Mouse (Mus musculus) intestine, embryonic 16.5 days (tissue): ENCODE data around the gene Chia1. TPM values are rescaled to one million over a fixed set of nuclear protein-coding genes. Genes with fewer than 3 reads are reported as not detected.
"Not testable (repeated sequence)": the region's sequence is repeated elsewhere in the genome, so short reads cannot be mapped to it uniquely, and the experiment has no call there.

Experiments used
- ATAC-seq: fragments of 200-750 bp; cut with Nextera tagmentation; 2 replicates; pipeline ENCODE4 v1.8.0; 2017; ENCODE audit warnings: moderate TSS enrichment, moderate library complexity
- H3K27ac ChIP-seq: fragments of 300-500 bp; sonication (generic); 2 replicates; pipeline ENCODE4 v1.5.1; 2014; ENCODE audit warnings: mild to moderate bottlenecking, low read length
- H3K27me3 ChIP-seq: fragments of 300-500 bp; sonication (generic); replicated peaks from 2 replicates; pipeline ENCODE4 v1.6.1; 2014; ENCODE audit warnings: low read length, control low read depth, mixed read lengths; ENCODE audit not compliant: control insufficient read depth, insufficient read depth
- H3K36me3 ChIP-seq: fragments of 300-500 bp; sonication (generic); 2 replicates; pipeline ENCODE4 v1.6.1; 2014; ENCODE audit warnings: low read length, control low read depth; ENCODE audit not compliant: control insufficient read depth, insufficient read depth
- H3K4me1 ChIP-seq: fragments of 300-500 bp; sonication (generic); 2 replicates; pipeline ENCODE4 v1.6.1; 2014; ENCODE audit warnings: low read length, control low read depth, mixed read lengths; ENCODE audit not compliant: control insufficient read depth, insufficient read depth
- H3K4me2 ChIP-seq: fragments of 300-500 bp; sonication (generic); 2 replicates; pipeline ENCODE4 v1.6.1; 2014; ENCODE audit warnings: low read depth, low read length, control low read depth
- H3K4me3 ChIP-seq: fragments of 300-500 bp; sonication (generic); 2 replicates; pipeline ENCODE4 v1.5.1; 2014; ENCODE audit warnings: mild to moderate bottlenecking, low read length
- H3K9ac ChIP-seq: fragments of 300-500 bp; sonication (generic); 2 replicates; pipeline ENCODE4 v1.6.1; 2014; ENCODE audit warnings: low read depth, low read length
- H3K9me3 ChIP-seq: fragments of 300-500 bp; sonication (generic); 2 replicates; pipeline ENCODE4 v1.6.1; 2016; ENCODE audit warnings: low read length, control low read depth; ENCODE audit not compliant: control insufficient read depth
- WGBS: fragments of 180-500 bp; shearing (Covaris S2); extraction: QIAGEN DNeasy Blood & Tissue Kit; methylation state at CpG from one replicate; pipeline ENCODE4 v1.1.7; 2014; 5-methylcytosine and 5-hydroxymethylcytosine counted together
- polyA plus RNA-seq: library from polyadenylated mRNA; unstranded; fragments of >200 nt; fragmentation: Nextera tagmentation; extraction: Ambion mirVana; gene quantifications from 2 replicates; pipeline ENCODE4 v1.2.1, GENCODE M21; 2015

Gene Chia1
- not detected in 2 replicates for polyA plus RNA-seq

DNA sequence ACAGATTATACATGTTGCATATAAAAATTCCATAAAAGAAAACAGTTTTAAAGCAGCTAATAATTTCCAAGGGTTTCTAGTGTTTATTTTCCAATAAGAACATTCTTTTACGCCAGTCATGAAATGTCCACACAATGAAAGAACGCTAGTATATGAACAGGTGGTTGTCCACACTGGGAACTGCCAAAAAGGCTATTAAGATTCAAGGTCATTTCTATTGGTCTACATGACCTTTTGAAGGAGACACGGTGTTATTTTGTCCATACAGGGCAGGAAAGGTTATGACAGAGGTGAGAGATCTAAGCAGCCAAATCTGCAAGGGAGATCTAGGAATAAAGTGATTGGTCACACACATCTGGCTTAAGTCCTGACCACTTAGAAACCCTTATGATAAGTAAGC is at the start of gene Chia1:
Chia1 (plus strand) TSS at position 301 of the 400 bp plus-strand sequence.
- Histone ChIP-seq H3K4me3 (no peak within 1 kb of the TSS), H3K9ac (no peak within 1 kb of the TSS), H3K27ac (no peak within 1 kb of the TSS), H3K4me1 (no peaks in the 10 kb centered on the region), H3K27me3 (no peaks in the 10 kb centered on the region), H3K9me3 (no peaks in the 10 kb centered on the region), H3K36me3 (no peaks in the 10 kb centered on the region), H3K4me2 (no peak within 1 kb of the TSS)
- 73% methylated on average over 3 of the region's 3 CpGs for WGBS
- ATAC-seq = no peak

DNA sequence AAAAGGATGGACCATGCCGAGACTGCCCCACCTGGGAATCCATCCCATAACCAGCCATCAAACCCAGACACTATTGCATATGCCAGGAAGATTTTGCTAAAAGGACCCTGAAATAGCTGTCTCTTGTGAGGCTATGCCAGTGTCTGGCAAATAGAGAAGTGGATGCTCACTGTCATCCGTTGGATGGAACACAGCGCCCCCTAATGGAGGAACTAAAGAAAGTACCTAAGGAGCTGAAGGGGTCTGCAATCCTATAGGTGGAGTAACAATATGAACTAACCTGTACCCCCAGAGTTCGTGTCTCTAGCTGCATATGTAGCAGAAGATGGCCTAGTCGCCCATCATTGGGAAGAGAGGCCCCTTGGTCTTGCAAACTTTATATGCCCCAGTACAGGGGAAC is 45.3 kb upstream of the Chia1 start:
- H3K4me1 ChIP-seq, H3K9me3 ChIP-seq, H3K36me3 ChIP-seq, H3K4me2 ChIP-seq, ATAC-seq, H3K9ac ChIP-seq, H3K27me3 ChIP-seq, H3K27ac ChIP-seq, H3K4me3 ChIP-seq: not testable (repeated sequence)
- WGBS = 36% methylated on average over 5 of the region's 5 CpGs

DNA sequence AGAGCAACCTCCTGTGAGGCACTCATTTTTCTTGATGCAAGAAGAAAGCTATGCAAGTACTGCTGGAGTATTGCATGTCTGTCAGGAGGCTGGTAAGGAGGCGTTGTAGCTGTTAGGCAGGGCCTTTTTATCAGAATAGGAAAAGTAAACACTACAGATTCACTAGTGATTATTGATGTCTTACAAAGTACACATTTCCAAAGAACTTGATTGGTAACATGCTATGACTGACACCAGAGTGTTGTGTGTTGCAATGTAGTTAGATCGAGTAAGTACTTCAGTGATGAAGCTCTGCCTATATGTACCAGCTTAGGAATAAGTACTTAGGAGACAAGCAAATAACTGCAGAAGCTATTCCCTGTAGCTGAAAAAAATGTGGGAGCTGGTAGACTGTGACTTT is 42.0 kb upstream of the Chia1 start:
- H3K27me3 ChIP-seq = no peaks in the 10 kb centered on the region
- H3K9ac ChIP-seq = no peak overlapping the region
- H3K4me1 ChIP-seq = no peaks in the 10 kb centered on the region
- WGBS = 75% methylated on average over 2 of the region's 2 CpGs
- no peaks in the 10 kb centered on the region for H3K9me3 ChIP-seq
- ATAC-seq = no peak
- no peaks in the 10 kb centered on the region for H3K36me3 ChIP-seq
- H3K4me3 ChIP-seq = no peak overlapping the region
- H3K27ac ChIP-seq = no peak overlapping the region
- H3K4me2 ChIP-seq = no peak overlapping the region

DNA sequence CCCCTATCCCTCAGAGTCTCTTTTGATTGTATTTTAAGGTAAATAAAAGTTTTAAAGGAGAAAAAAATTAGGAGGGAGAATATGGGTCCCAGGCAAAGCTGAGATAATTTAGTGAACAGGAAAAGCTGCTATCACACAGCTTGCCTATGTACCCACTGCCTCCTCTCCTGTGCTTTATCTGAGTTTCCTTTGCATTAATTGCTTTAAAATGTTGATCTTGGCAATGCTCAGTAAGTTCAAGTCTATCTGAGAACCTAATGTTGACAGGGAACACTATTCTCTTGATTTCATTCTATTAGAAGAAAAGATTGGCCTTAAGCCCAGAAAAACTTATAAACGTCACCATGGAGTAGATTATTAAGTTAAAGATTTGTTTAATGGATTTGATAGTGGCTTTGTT is 38.2 kb upstream of the Chia1 start:
- Histone ChIP-seq H3K36me3 (no peaks in the 10 kb centered on the region), H3K27me3 (no peaks in the 10 kb centered on the region), H3K4me1 (no peaks in the 10 kb centered on the region), H3K9ac (no peak overlapping the region), H3K9me3 (no peaks in the 10 kb centered on the region), H3K4me3 (no peak overlapping the region), H3K4me2 (no peak overlapping the region), H3K27ac (no peak overlapping the region)
- no peak for ATAC-seq
- 41% methylated on average over 1 of the region's 1 CpGs for WGBS

DNA sequence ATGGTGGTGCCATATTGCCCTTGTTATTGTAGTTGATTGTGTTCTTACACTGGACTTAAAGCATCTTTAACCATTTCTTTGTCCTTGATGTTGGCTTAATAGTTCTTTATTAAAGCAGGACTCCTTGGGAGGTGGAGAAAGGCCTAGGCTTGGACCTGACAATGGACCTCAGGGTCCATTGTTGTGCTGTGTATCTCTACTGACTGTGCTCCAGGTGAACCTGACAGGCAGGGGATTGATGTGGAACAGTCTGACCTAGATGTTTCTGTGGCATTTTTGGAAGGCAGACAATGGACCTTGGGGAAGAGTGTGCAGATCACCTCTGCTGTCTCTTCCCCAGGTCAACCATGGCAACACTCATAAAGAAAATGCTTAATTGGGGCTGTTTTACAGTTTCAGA is 14.0 kb downstream of the Chia1 start:
- Histone ChIP-seq H3K4me3 (no peak overlapping the region), H3K4me1 (no peaks in the 10 kb centered on the region), H3K27ac (no peak overlapping the region), H3K9me3 (peaks cover 4% of the 10 kb centered on the region; the same call in 1 of the 2 replicates), H3K27me3 (no peaks in the 10 kb centered on the region), H3K36me3 (no peaks in the 10 kb centered on the region), H3K4me2 (no peak overlapping the region), H3K9ac (no peak overlapping the region)
- ATAC-seq = no peak

DNA sequence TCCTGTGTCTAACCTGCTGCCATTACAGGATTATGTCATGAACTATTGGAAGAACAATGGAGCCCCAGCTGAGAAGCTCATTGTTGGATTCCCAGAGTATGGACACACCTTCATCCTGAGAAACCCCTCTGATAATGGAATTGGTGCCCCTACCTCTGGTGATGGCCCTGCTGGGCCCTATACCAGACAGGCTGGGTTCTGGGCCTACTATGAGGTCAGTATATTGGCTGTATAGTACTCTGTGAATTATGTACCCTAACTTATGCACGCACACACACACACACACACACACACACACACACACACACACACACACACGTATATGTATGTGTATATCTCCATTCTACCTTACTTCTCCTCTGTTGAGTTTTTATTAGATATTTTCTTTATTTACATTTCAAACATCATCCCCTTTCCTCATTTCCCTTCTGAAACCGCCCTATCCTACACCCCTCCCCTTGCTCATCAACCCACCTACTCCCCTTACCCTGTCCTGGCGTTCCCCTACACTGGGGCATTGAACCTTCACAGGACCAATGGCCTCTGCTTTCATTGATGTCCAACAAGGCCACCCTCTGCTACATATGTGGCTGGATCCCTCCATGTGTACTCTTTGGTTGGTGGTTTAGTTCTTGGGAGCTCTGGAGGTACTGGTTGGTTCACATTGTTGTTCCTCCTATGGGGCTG is 15.9 kb downstream of the Chia1 start:
- Histone ChIP-seq H3K36me3 (no peaks in the 10 kb centered on the region), H3K4me2 (no peak overlapping the region), H3K27me3 (no peaks in the 10 kb centered on the region), H3K4me1 (no peaks in the 10 kb centered on the region), H3K9ac (no peak overlapping the region), H3K4me3 (no peak overlapping the region), H3K9me3 (no peaks in the 10 kb centered on the region; the same call in 1 of the 2 replicates), H3K27ac (no peak overlapping the region)
- ATAC-seq = no peak
- 75% methylated on average over 4 of the region's 4 CpGs for WGBS

DNA sequence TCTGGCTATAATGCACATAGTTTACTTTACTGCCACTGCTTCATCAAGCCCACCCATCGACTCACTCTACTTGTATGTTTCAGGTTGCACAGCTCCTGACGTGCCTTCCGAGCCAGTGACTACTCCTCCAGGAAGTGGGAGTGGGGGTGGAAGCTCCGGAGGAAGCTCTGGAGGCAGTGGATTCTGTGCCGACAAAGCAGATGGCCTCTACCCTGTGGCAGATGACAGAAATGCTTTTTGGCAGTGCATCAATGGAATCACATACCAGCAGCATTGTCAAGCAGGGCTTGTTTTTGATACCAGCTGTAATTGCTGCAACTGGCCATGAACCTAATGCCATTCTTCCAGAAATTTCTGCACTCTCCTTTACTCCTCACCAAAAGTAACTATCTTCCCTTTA is 18.7 kb downstream of the Chia1 start:
- Histone ChIP-seq H3K27me3 (no peaks in the 10 kb centered on the region), H3K9me3 (no peaks in the 10 kb centered on the region), H3K9ac (no peak overlapping the region), H3K4me1 (no peaks in the 10 kb centered on the region), H3K27ac (no peak overlapping the region), H3K4me3 (no peak overlapping the region), H3K4me2 (no peak overlapping the region), H3K36me3 (no peaks in the 10 kb centered on the region)
- 70% methylated on average over 5 of the region's 5 CpGs for WGBS
- no peak for ATAC-seq

DNA sequence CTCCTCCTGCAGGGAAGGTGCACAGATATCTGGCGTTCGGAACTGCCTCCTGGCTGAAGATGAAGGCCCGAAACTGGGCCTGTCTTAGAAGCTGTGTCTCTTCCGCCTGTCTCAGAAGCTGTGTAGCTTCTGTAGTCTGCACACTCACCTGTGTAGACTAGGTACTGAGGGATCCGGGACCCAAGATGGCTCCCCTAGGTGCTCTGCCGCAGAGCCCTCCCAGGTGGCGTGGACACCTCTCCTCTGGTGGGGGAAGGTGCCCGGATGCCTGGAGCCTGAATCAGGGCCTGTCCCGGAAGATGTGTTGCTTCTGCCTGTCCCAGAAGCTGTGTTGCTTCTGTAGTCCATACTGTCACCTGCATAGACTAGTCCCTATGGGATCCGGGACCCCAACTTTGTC is 31.1 kb downstream of the Chia1 start:
- Histone ChIP-seq H3K36me3 (no peaks in the 10 kb centered on the region), H3K4me1 (no peaks in the 10 kb centered on the region), H3K27me3 (no peaks in the 10 kb centered on the region), H3K27ac (no peak overlapping the region), H3K4me3 (no peak overlapping the region), H3K4me2 (no peak overlapping the region), H3K9me3 (no peaks in the 10 kb centered on the region), H3K9ac (no peak overlapping the region)
- WGBS = 89% methylated on average over 10 of the region's 10 CpGs
- no peak for ATAC-seq

DNA sequence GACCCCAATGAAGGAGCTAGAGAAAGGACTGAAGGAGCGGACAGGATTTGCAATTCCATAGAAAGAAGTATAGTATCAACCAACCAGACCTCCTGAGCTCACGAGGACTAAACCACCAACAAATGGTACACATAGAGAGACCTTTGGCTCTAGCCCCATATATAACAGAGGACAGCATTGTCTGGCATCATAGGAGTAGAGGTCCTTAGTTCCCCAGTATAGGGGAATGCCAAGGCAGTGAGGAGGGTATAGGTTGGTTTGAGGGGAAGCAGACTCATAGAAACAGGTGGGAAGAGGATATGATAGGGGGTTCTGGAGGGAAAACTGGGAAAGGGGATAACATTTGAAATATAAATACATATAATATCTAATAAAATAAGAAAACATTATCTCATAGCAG is 41.4 kb downstream of the Chia1 start:
- Histone ChIP-seq H3K4me2 (no peak overlapping the region), H3K27me3 (no peaks in the 10 kb centered on the region), H3K36me3 (no peaks in the 10 kb centered on the region), H3K4me1 (no peaks in the 10 kb centered on the region), H3K4me3 (no peak overlapping the region), H3K9me3 (peaks cover 2% of the 10 kb centered on the region; the same call in 1 of the 2 replicates), H3K9ac (no peak overlapping the region), H3K27ac (no peak overlapping the region)
- 91% methylated on average over 2 of the region's 2 CpGs for WGBS
- ATAC-seq = no peak

DNA sequence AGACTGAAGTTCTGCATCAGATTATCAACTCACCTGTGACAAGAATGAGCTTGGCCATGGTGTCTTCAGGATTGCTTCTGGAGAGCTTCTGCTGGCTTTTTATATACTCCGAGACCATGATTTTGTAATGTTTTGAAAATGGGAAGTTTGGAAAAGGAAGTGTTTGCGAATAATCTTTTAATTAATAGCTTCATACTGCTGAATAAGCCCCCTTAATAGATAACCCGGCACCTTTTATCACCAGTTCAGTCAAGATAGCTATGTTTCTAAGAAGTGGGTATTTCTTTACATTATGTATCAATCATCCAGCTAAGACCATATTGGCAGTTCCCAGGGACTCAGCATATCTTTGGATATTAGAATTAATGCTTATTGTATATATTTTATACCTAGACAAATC is 54.4 kb downstream of the Chia1 start, which contains the start of gene Chil3:
Chil3 (minus strand) TSS at position 101 of the 400 bp plus-strand sequence.
- 79% methylated on average over 3 of the region's 3 CpGs for WGBS
- H3K9me3 ChIP-seq = no peaks in the 10 kb centered on the region
- no peak for ATAC-seq

More for the DNA sequence above, 54.4 kb downstream of the Chia1 start, which contains the start of gene Chil3:
- H3K4me2 ChIP-seq = no peak within 1 kb of the TSS
- H3K4me1 ChIP-seq = no peaks in the 10 kb centered on the region
- H3K4me3 ChIP-seq = no peak within 1 kb of the TSS
- no peak within 1 kb of the TSS for H3K9ac ChIP-seq
- H3K27ac ChIP-seq = no peak within 1 kb of the TSS
- no peaks in the 10 kb centered on the region for H3K36me3 ChIP-seq
- H3K27me3 ChIP-seq = no peaks in the 10 kb centered on the region
